Mouse (Mus musculus) neural tube, embryonic 11.5 days (tissue): Measurements from ENCODE around the gene Vmp1. TPM values are rescaled to one million over a fixed set of nuclear protein-coding genes. Genes with fewer than 3 reads are reported as not detected.

ENCODE experiments used
- ATAC-seq: fragments of 200-750 bp; cut with Nextera tagmentation; 2 replicates; pipeline ENCODE4 v1.8.0; 2017; ENCODE audit warnings: moderate number of reproducible peaks, mild to moderate bottlenecking, moderate TSS enrichment, moderate library complexity; ENCODE audit not compliant: insufficient read depth, low FRiP score, low TSS enrichment
- DNase-seq: peaks from one replicate; pipeline ENCODE4 v3.0.0-alpha.2; 2015; ENCODE audit warnings: low spot score
- H3K27ac ChIP-seq: fragments of 300-500 bp; sonication (generic); 2 replicates; pipeline ENCODE4 v1.5.1; 2014; ENCODE audit warnings: low read depth, mild to moderate bottlenecking, low read length
- H3K27me3 ChIP-seq: fragments of 300-500 bp; sonication (generic); 2 replicates; pipeline ENCODE4 v1.6.1; 2014; ENCODE audit warnings: mild to moderate bottlenecking, low read length, mixed read lengths; ENCODE audit not compliant: control insufficient read depth, insufficient read depth
- H3K36me3 ChIP-seq: fragments of 300-500 bp; sonication (generic); 2 replicates; pipeline ENCODE4 v1.6.1; 2014; ENCODE audit warnings: mild to moderate bottlenecking, low read length, moderate library complexity, mixed read lengths; ENCODE audit not compliant: control insufficient read depth, insufficient read depth
- H3K4me1 ChIP-seq: fragments of 300-500 bp; sonication (generic); 2 replicates; pipeline ENCODE4 v1.6.1; 2014; ENCODE audit warnings: low read length, mixed read lengths; ENCODE audit not compliant: control insufficient read depth, insufficient read depth
- H3K4me2 ChIP-seq: fragments of 300-500 bp; sonication (generic); 2 replicates; pipeline ENCODE4 v1.6.1; 2014; ENCODE audit warnings: low read depth, mild to moderate bottlenecking, moderate library complexity
- H3K4me3 ChIP-seq: fragments of 300-500 bp; sonication (generic); 2 replicates; pipeline ENCODE4 v1.5.1; 2014; ENCODE audit warnings: low read depth, low read length
- H3K9ac ChIP-seq: fragments of 300-500 bp; sonication (generic); 2 replicates; pipeline ENCODE4 v1.6.1; 2014; ENCODE audit warnings: mild to moderate bottlenecking, low read length
- H3K9me3 ChIP-seq: fragments of 300-500 bp; sonication (generic); 2 replicates; pipeline ENCODE4 v1.6.1; 2016; ENCODE audit warnings: low read length; ENCODE audit not compliant: control insufficient read depth
- WGBS: fragments of 180-500 bp; shearing (Covaris S2); extraction: QIAGEN DNeasy Blood & Tissue Kit; methylation state at CpG from one replicate; pipeline ENCODE4 v1.1.7; 2014; 5-methylcytosine and 5-hydroxymethylcytosine counted together
- polyA plus RNA-seq: library from polyadenylated mRNA; unstranded; fragments of >200 nt; fragmentation: Nextera tagmentation; extraction: Ambion mirVana; gene quantifications from 2 replicates; pipeline ENCODE4 v1.2.1, GENCODE M21; 2014

Vmp1 gene
- polyA plus RNA-seq, 1 experiment from 2014 or later, result 103 TPM

DNA sequence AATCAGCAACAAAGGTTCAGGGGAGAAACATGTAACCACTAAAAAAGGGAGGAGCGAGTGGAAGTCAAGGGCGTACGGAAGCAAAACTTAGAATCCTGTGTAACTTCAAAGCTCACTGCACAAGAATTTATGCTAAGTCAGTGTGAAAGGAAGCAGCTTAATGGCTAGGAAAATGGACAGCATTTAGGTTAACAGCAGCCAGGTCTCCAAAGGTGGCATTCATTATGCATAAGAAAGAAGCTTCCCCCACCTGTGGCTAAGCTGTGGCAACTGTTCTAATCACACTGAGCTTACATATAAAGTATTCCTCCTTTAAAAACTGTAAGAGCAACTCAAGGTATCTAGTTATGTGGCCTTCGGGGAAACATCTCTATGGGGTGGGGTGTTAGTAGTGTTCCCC, 17.5 kb upstream of the Vmp1 start:
- no peak for ATAC-seq
- H3K36me3 ChIP-seq, result peaks cover 23% of the 10 kb centered on the region
- no peak for DNase-seq
- H3K27ac ChIP-seq, result no peak overlapping the region
- no peaks in the 10 kb centered on the region for H3K4me1 ChIP-seq
- H3K9ac ChIP-seq, result no peak overlapping the region
- no peaks in the 10 kb centered on the region for H3K9me3 ChIP-seq
- H3K27me3 ChIP-seq, result no peaks in the 10 kb centered on the region
- no peak overlapping the region for H3K4me2 ChIP-seq
- whole genome bisulfite sequencing, result 92% methylated on average over 4 of the region's 4 CpGs
- H3K4me3 ChIP-seq, result no peak overlapping the region

DNA sequence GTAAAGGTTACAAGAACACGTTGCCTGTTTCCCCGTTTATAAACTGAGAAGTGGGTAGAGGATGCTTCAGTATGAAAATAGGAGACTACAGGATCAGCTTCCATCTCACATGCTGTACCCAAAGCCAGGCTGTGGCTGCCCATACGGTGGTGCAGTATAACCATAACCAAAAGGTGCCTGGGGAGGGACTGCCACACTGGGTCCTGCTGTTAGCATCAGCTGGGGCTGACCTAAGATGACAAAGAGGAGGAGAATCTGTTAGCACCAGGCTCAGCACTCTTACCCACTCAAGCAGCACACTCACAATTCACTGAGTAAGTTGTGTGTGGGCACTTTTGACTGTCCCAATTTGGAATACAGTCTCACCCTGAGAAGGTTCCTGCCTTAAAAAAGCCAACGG, 11.8 kb upstream of the Vmp1 start:
- no peaks in the 10 kb centered on the region for H3K27me3 ChIP-seq
- no peak overlapping the region for H3K4me2 ChIP-seq
- ATAC-seq (no peak), DNase-seq (no peak)
- no peaks in the 10 kb centered on the region for H3K4me1 ChIP-seq
- H3K36me3 ChIP-seq, result peaks cover 14% of the 10 kb centered on the region
- WGBS, result 74% methylated on average over 4 of the region's 4 CpGs
- no peak overlapping the region for H3K27ac ChIP-seq
- H3K9me3 ChIP-seq, result no peaks in the 10 kb centered on the region
- H3K4me3 ChIP-seq, result no peak overlapping the region
- H3K9ac ChIP-seq, result no peak overlapping the region

DNA sequence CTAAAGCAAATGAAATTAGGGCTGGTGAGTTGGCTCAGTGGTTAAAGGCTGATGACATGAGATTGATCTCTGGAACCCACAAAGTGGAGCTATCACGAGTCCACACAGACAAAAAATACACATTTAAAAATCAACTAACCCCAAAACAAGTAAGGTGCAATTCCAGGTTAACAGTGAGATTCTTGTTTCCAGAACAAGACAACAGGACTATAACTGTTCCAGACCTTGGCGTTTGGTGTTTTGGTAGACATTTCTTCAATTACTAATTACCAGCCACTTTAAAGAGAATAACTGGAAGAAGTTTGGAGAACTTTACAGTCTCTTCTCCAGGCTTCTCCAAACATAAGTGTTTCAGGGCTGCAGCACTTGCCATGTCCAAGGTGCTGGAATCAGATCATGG, 8.9 kb upstream of the Vmp1 start:
- 87% methylated on average over 2 of the region's 2 CpGs for WGBS
- no peak for ATAC-seq
- no peak overlapping the region for H3K4me3 ChIP-seq

DNA sequence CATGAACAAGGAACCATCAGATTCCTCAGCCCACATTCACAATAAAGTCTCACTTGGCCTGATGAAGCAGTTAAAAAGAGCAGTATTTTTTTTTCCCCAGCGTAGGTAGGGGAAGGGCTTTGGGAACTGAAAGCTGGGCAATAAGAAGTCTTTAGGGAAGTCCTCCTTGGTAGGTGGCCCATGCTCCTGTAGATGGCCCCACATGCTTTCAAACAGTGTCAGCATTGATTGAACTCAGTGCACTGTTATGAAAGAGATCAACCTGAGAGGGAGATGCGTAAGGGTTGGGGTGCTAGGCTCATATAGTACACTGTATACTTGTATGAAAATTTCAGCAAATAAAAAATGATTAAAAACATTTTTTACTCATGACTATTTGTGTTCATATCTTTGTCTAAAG, 8.3 kb upstream of the Vmp1 start:
- no peak for ATAC-seq
- Histone ChIP-seq H3K4me1 (no peaks in the 10 kb centered on the region), H3K4me2 (no peak overlapping the region), H3K27me3 (no peaks in the 10 kb centered on the region), H3K9me3 (no peaks in the 10 kb centered on the region), H3K4me3 (no peak overlapping the region), H3K36me3 (peaks cover 11% of the 10 kb centered on the region), H3K27ac (no peak overlapping the region), H3K9ac (no peak overlapping the region)
- WGBS, result 95% methylated on average over 2 of the region's 2 CpGs
- no peak for DNase-seq

More for the DNA sequence above, 8.9 kb upstream of the Vmp1 start:
- H3K27me3 ChIP-seq, result no peaks in the 10 kb centered on the region
- no peak for DNase-seq
- H3K36me3 ChIP-seq, result peaks cover 11% of the 10 kb centered on the region
- H3K9ac ChIP-seq, result no peak overlapping the region
- no peaks in the 10 kb centered on the region for H3K4me1 ChIP-seq
- no peak overlapping the region for H3K4me2 ChIP-seq
- H3K9me3 ChIP-seq, result no peaks in the 10 kb centered on the region
- H3K27ac ChIP-seq, result no peak overlapping the region

DNA sequence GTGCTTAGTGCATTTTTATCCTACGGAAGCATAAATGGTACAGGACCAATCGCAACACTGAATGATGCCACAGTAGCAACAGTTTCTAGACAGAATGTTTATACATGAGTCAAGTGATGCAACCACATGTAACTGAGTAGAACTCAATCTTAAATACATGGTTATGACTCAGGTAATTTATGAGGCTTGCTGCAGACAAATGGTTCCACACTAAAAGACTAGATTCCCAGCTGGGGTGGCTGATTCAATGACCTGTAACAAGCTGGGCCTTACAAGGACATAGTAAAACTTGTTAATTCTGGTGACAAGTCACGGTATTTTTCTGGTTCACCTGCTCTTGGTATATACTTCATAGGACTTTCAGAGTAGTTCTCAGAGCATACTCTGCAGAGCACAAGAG, 7.8 kb upstream of the Vmp1 start:
- no peaks in the 10 kb centered on the region for H3K27me3 ChIP-seq
- 94% methylated on average over 3 of the region's 3 CpGs for WGBS
- H3K9me3 ChIP-seq, result no peaks in the 10 kb centered on the region
- no peak overlapping the region for H3K27ac ChIP-seq
- ATAC-seq (no peak), DNase-seq (no peak)
- no peaks in the 10 kb centered on the region for H3K4me1 ChIP-seq
- peaks cover 11% of the 10 kb centered on the region for H3K36me3 ChIP-seq
- no peak overlapping the region for H3K4me2 ChIP-seq
- no peak overlapping the region for H3K4me3 ChIP-seq
- no peak overlapping the region for H3K9ac ChIP-seq

DNA sequence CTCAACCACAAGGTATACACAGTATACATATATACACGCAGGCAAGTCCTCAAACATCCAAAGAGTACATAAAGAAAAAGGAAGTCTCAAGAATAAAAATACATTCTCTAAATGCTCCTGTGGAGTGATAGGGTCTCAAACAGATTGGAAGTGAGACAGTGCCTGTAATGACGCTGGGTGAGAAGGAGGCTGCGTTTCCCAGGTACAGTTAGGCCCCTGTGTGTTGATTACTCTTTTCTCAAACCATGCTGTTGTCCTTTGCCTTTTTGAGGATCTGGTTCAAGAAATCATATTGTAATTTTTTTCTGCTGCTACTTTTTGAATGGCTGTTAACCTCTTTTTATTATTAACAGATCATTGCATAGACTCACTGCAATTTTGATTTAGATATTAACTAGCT, 6.7 kb upstream of the Vmp1 start:
- no peak for ATAC-seq
- WGBS, result 93% methylated on average over 3 of the region's 3 CpGs

DNA sequence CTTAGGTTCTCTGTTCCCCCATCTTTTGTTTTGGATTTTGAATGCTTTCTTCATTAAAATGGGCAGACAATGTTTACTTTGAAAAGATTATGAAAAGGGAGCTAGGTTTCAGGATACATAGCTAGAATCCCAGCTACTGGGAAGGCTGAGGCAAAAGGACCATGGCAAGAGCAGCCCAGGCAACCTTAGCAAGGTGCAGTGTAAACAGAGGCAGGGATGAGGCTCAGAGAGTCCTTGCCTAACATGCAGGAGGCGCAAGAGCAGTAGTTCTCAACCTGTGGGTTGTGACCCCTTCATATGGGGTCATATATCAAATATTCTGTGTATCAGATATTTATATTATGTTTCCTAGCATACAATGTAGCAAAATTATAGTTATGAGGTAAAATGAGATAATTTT, 1.7 kb upstream of the Vmp1 start:
- ATAC-seq, result no peak
- no peaks in the 10 kb centered on the region for H3K9me3 ChIP-seq
- DNase-seq, result no peak
- no peak overlapping the region for H3K27ac ChIP-seq
- 95% methylated on average over 1 of the region's 1 CpGs for WGBS
- peaks cover 19% of the 10 kb centered on the region for H3K4me1 ChIP-seq
- no peak overlapping the region for H3K9ac ChIP-seq
- H3K36me3 ChIP-seq, result no peaks in the 10 kb centered on the region; the same call in 1 of the 2 replicates
- H3K27me3 ChIP-seq, result no peaks in the 10 kb centered on the region
- no peak overlapping the region for H3K4me3 ChIP-seq
- H3K4me2 ChIP-seq, result peak overlapping the region; percentile 90; the same call in 1 of the 2 replicates

More for the DNA sequence above, 6.7 kb upstream of the Vmp1 start:
- no peak overlapping the region for H3K4me3 ChIP-seq
- peaks cover 9% of the 10 kb centered on the region for H3K36me3 ChIP-seq
- no peak overlapping the region for H3K9ac ChIP-seq
- H3K27ac ChIP-seq, result no peak overlapping the region
- H3K27me3 ChIP-seq, result no peaks in the 10 kb centered on the region
- H3K4me2 ChIP-seq, result no peak overlapping the region
- no peaks in the 10 kb centered on the region for H3K9me3 ChIP-seq
- peaks cover 1% of the 10 kb centered on the region; the same call in 1 of the 2 replicates for H3K4me1 ChIP-seq
- DNase-seq, result no peak

DNA sequence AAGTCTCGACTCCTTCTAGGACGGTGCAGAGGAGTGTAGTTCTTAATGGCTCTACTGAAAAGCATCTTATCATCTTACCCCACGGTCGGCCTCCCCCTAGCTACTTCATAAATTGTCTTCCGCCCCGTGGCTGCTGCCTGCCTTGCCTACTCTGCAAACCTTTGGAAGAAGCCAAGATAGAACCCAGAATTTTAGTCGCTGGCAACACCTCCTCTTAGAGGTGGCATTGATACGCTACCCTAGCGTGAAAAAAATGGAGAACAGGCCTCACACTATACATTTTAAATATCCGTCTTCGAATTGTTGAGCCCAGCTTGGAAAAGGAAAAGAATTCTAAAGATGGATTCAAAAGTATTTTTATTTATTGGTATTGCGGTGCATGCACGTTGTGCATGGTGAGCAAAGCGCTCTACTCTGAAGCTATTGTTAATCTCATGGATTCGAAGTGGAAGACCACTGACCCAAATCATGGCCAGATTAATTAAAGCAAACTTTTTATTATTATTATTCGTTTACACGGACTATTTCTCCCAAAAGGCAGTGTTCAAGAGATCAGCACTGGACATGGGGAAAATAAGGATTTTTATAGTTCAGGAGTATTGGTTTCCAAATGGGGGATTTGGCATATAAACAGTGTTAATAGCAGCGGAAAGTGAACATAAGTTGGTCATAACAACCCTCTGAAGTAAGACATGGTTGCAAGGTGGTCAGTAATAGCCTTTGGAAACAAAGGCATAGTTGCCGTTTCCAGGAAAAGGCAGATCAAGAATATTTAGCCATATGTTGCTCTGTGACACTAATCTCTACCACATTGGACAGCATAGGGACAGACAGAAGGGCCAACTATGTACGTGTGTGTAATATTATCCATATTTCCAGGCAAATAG, 733 bp upstream of the Vmp1 start:
- Histone ChIP-seq H3K36me3 (no peaks in the 10 kb centered on the region), H3K27me3 (no peaks in the 10 kb centered on the region), H3K4me2 (peak overlapping the region; percentile 90), H3K4me3 (peak overlapping the region; percentile 87), H3K4me1 (peaks cover 19% of the 10 kb centered on the region), H3K9ac (peak overlapping the region; percentile 77), H3K27ac (peak overlapping the region; percentile 79), H3K9me3 (no peaks in the 10 kb centered on the region)
- no peak for DNase-seq
- whole genome bisulfite sequencing, result 10% methylated on average over 20 of the region's 20 CpGs
- no peak for ATAC-seq

DNA sequence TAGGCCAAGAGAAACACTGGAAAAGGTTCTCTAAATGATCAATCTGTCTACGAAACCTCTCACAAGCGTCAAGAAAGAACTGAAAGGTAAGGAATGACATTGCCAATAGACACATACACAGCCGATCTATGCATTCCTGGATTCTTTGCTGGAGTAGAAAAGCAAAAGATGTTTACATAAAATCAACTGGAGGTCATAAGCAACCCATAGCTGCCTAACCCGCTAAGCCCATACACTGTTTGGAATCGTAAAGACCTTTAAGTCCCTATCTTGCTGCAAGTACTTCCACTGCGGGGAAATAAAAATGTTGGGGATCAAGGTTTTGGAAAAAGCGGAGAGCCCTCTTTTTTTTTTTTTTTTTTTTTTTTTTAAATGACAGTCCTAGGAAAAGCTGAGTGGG, 775 bp downstream of the Vmp1 start:
- no peak for DNase-seq
- no peak for ATAC-seq
- WGBS, result 43% methylated on average over 7 of the region's 7 CpGs
- no peaks in the 10 kb centered on the region for H3K36me3 ChIP-seq
- no peaks in the 10 kb centered on the region for H3K9me3 ChIP-seq
- H3K9ac ChIP-seq, result peak overlapping the region; percentile 77
- peak overlapping the region; percentile 90 for H3K4me2 ChIP-seq
- peak overlapping the region; percentile 87 for H3K4me3 ChIP-seq
- no peaks in the 10 kb centered on the region for H3K27me3 ChIP-seq
- peaks cover 19% of the 10 kb centered on the region for H3K4me1 ChIP-seq
- H3K27ac ChIP-seq, result no peak overlapping the region
